Mouse (Mus musculus) hindbrain, embryonic 13.5 days (tissue): ENCODE measurements around the gene Gdf5. TPM values are rescaled to one million over a fixed set of nuclear protein-coding genes. Genes with fewer than 3 reads are reported as not detected.

Source experiments
- ATAC-seq: fragments of 200-750 bp; cut with Nextera tagmentation; 2 replicates; pipeline ENCODE4 v1.8.0; 2017; ENCODE audit warnings: moderate TSS enrichment; ENCODE audit not compliant: low FRiP score
- H3K27ac ChIP-seq: fragments of 300-500 bp; sonication (generic); 2 replicates; pipeline ENCODE4 v1.5.1; 2015; ENCODE audit warnings: inconsistent platforms, mild to moderate bottlenecking, moderate library complexity
- H3K27me3 ChIP-seq: fragments of 300-500 bp; sonication (generic); 2 replicates; pipeline ENCODE4 v1.6.1; 2015; ENCODE audit warnings: mild to moderate bottlenecking, inconsistent platforms
- H3K36me3 ChIP-seq: fragments of 300-500 bp; sonication (generic); 2 replicates; pipeline ENCODE4 v1.6.1; 2015; ENCODE audit warnings: mild to moderate bottlenecking, inconsistent platforms
- H3K4me1 ChIP-seq: fragments of 300-500 bp; sonication (generic); replicated peaks from 2 replicates; pipeline ENCODE4 v1.6.1; 2015; ENCODE audit warnings: inconsistent platforms
- H3K4me2 ChIP-seq: fragments of 300-500 bp; sonication (generic); 2 replicates; pipeline ENCODE4 v1.6.1; 2015; ENCODE audit warnings: inconsistent platforms, mild to moderate bottlenecking, moderate library complexity
- H3K4me3 ChIP-seq: fragments of 300-500 bp; sonication (generic); 2 replicates; pipeline ENCODE4 v1.5.1; 2015; ENCODE audit warnings: mild to moderate bottlenecking, inconsistent platforms
- H3K9ac ChIP-seq: fragments of 300-500 bp; sonication (generic); 2 replicates; pipeline ENCODE4 v1.6.1; 2015; ENCODE audit warnings: mild to moderate bottlenecking, inconsistent platforms
- H3K9me3 ChIP-seq: fragments of 300-500 bp; sonication (generic); 2 replicates; pipeline ENCODE4 v1.6.1; 2016; ENCODE audit warnings: inconsistent platforms
- WGBS: fragments of 180-500 bp; shearing (Covaris S2); methylation state at CpG from one replicate; pipeline ENCODE4 v1.1.7; 2015; 5-methylcytosine and 5-hydroxymethylcytosine counted together
- polyA plus RNA-seq: library from polyadenylated mRNA; unstranded; fragments of >200 nt; fragmentation: Nextera tagmentation; extraction: Ambion mirVana; gene quantifications from 2 replicates; pipeline ENCODE4 v1.2.1, GENCODE M21; 2015

Gene Gdf5
- polyA plus RNA-seq: 2.0 and 3.6 TPM in 2 replicates

GRCm38 (mm10) chr2:155945124-155945523 is at the start of gene Gdf5:
Gene Gdf5, minus strand, starts transcription at chr2:155945367.
- Histone ChIP-seq H3K4me2 (peak within 1 kb of the TSS; percentile 9; the same call in 1 of the 2 replicates), H3K4me1 (peaks cover 50% of the 10 kb centered on the region), H3K36me3 (no peaks in the 10 kb centered on the region), H3K27me3 (peaks cover 6% of the 10 kb centered on the region; the same call in 1 of the 2 replicates), H3K27ac (peak within 1 kb of the TSS; percentile 40), H3K9ac (peak within 1 kb of the TSS; percentile 20; the same call in 1 of the 2 replicates), H3K9me3 (no peaks in the 10 kb centered on the region), H3K4me3 (no peak within 1 kb of the TSS; the same call in 1 of the 2 replicates)
- WGBS: 52% methylated on average over 13 of the region's 13 CpGs
- no peak for ATAC-seq

DNA sequence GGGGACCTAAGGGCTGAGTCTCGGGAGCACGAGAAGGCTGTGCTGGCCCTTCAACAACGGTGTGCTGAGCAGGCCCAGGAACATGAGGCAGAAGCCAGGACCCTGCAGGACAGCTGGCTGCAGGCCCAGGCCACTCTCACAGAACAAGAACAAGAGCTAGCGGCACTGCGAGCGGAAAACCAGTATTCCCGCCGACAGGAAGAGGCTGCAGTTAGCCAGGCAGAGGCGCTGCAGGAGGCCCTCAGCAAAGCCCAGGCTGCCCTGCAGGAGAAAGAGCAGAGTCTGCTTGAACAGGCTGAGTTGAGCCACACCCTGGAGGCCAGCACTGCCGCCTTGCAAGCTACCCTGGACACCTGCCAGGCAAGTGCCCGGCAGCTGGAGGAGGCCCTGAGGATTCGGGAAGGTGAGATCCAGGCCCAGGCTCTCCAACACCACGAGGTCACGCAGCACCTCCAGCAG is 46.7 kb upstream of the Gdf5 start:
- Histone ChIP-seq H3K36me3 (peaks cover 99% of the 10 kb centered on the region), H3K9me3 (no peaks in the 10 kb centered on the region), H3K4me2 (no peak overlapping the region), H3K27me3 (no peaks in the 10 kb centered on the region), H3K4me3 (no peak overlapping the region), H3K9ac (no peak overlapping the region; the same call in 1 of the 2 replicates), H3K27ac (no peak overlapping the region), H3K4me1 (no peaks in the 10 kb centered on the region)
- WGBS: 78% methylated on average over 14 of the region's 14 CpGs
- ATAC-seq: no peak

GRCm38 (mm10) chr2:155991151-155991550 is 46.0 kb upstream of the Gdf5 start:
- H3K27ac ChIP-seq: no peak overlapping the region
- H3K4me3 ChIP-seq: no peak overlapping the region
- H3K4me1 ChIP-seq: no peaks in the 10 kb centered on the region
- peaks cover 99% of the 10 kb centered on the region for H3K36me3 ChIP-seq
- H3K27me3 ChIP-seq: no peaks in the 10 kb centered on the region
- H3K4me2 ChIP-seq: no peak overlapping the region
- 97% methylated on average over 10 of the region's 10 CpGs for WGBS
- no peaks in the 10 kb centered on the region for H3K9me3 ChIP-seq
- no peak for ATAC-seq
- peak overlapping the region; percentile 35; the same call in 1 of the 2 replicates for H3K9ac ChIP-seq

- Histone ChIP-seq H3K9ac (no peak overlapping the region), H3K36me3 (peaks cover 99% of the 10 kb centered on the region), H3K4me3 (no peak overlapping the region), H3K9me3 (no peaks in the 10 kb centered on the region), H3K4me2 (no peak overlapping the region), H3K27ac (no peak overlapping the region), H3K27me3 (no peaks in the 10 kb centered on the region), H3K4me1 (no peaks in the 10 kb centered on the region)
- WGBS: 83% methylated on average over 4 of the region's 4 CpGs
- no peak for ATAC-seq
Measured at GRCm38 (mm10) chr2:155989085-155989484, 43.9 kb upstream of the Gdf5 start.

DNA sequence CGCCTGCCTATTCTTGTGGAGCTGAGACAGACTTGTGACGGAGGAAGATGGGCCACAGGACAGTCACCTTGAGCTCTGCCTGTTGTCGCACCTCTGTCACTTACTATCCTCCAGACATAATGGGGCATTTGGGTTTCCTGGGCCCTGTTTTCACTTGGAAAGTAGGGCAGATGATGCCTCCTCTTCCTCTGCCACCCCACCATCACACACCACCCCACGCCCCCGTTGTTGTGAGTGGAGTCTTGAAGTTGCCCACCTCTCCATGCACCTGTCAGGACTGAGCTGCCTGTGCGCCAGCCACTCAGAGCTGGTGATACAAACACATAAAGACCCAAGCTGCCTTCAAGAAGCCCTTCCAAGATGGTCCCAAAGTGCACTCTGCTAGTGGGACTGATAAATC is 42.0 kb upstream of the Gdf5 start:
- H3K9me3 ChIP-seq: no peaks in the 10 kb centered on the region
- peaks cover 99% of the 10 kb centered on the region for H3K36me3 ChIP-seq
- no peak overlapping the region for H3K4me2 ChIP-seq
- no peak overlapping the region for H3K4me3 ChIP-seq
- H3K27ac ChIP-seq: no peak overlapping the region
- WGBS: 99% methylated on average over 6 of the region's 6 CpGs
- no peaks in the 10 kb centered on the region for H3K4me1 ChIP-seq
- no peaks in the 10 kb centered on the region for H3K27me3 ChIP-seq
- no peak overlapping the region for H3K9ac ChIP-seq
- ATAC-seq: no peak

GRCm38 (mm10) chr2:155985776-155986175 is 40.6 kb upstream of the Gdf5 start:
- no peaks in the 10 kb centered on the region for H3K27me3 ChIP-seq

DNA sequence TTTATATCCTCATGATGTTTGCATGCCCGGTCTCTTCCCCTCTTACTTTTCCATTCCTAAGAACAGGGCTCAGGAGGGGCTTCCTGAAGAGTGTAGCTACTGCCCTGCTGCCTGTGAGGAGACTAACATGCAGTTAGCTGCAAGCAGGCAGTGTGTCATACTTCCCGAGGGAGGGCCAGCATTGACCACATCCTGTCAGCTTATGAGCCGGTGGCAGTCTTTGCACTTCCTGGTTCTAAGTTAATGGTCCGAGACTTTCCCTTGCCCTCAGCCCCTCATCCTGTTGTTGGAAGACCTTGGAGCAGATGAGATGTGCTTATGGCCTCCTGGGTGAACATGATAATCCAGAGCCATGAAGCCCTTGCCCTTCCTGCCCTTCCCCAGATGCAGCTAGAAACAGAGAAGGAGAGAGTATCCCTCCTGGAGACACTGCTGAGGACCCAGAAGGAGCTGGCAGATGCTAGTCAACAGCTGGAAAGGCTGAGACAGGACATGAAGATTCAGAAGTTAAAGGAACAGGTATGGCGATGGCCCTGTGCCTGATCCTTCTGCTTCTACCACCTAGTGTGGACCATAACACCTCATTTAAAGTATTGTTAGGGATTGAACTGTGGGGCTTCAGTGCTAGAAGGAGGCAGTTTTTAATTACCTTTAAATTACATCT is 34.3 kb upstream of the Gdf5 start:
- Histone ChIP-seq H3K27ac (no peak overlapping the region), H3K9ac (no peak overlapping the region), H3K4me3 (no peak overlapping the region), H3K4me2 (no peak overlapping the region), H3K36me3 (peaks cover 92% of the 10 kb centered on the region), H3K9me3 (no peaks in the 10 kb centered on the region), H3K27me3 (no peaks in the 10 kb centered on the region), H3K4me1 (no peaks in the 10 kb centered on the region)
- ATAC-seq: no peak
- 88% methylated on average over 5 of the region's 5 CpGs for WGBS

More at GRCm38 (mm10) chr2:155985776-155986175, 40.6 kb upstream of the Gdf5 start:
- Histone ChIP-seq H3K4me3 (no peak overlapping the region), H3K4me1 (no peaks in the 10 kb centered on the region), H3K4me2 (no peak overlapping the region), H3K27ac (no peak overlapping the region), H3K36me3 (peaks cover 97% of the 10 kb centered on the region), H3K9ac (no peak overlapping the region; the same call in 1 of the 2 replicates), H3K9me3 (no peaks in the 10 kb centered on the region)
- WGBS: 94% methylated on average over 7 of the region's 7 CpGs
- ATAC-seq: no peak

- Histone ChIP-seq H3K36me3 (peaks cover 88% of the 10 kb centered on the region), H3K4me1 (no peaks in the 10 kb centered on the region), H3K27me3 (no peaks in the 10 kb centered on the region), H3K4me2 (no peak overlapping the region), H3K9ac (no peak overlapping the region), H3K4me3 (no peak overlapping the region), H3K9me3 (no peaks in the 10 kb centered on the region), H3K27ac (no peak overlapping the region)
- 81% methylated on average over 14 of the region's 14 CpGs for WGBS
- ATAC-seq: no peak
Measured at GRCm38 (mm10) chr2:155974087-155974731, 29.0 kb upstream of the Gdf5 start.

- H3K9ac ChIP-seq: no peak overlapping the region
- H3K9me3 ChIP-seq: no peaks in the 10 kb centered on the region
- H3K27ac ChIP-seq: no peak overlapping the region
- WGBS: 92% methylated on average over 6 of the region's 6 CpGs
- no peak overlapping the region for H3K4me3 ChIP-seq
- H3K27me3 ChIP-seq: no peaks in the 10 kb centered on the region
- H3K4me1 ChIP-seq: no peaks in the 10 kb centered on the region
- H3K36me3 ChIP-seq: peaks cover 91% of the 10 kb centered on the region
- no peak for ATAC-seq
- H3K4me2 ChIP-seq: no peak overlapping the region
Measured at GRCm38 (mm10) chr2:155973348-155973747, 28.2 kb upstream of the Gdf5 start.

DNA sequence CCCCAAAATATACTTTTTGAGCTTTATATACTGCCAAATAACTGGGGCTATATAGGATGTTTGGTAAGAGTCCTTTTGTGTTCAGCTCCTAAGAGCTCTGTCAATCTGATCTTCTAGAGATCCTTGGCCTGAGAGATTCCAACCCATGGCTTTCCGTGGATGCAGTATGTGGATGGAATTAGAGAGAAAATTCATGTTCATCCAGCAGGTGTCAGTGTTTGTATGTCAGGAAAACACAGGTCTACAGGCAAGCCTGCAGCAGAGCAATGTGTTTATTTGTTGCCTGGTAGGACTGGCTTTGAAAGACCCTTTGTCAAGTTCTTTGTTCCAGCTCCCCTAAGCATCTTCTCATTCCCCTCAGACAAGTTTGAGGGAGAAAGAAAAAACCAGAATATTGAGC is 17.8 kb upstream of the Gdf5 start:
- Histone ChIP-seq H3K4me2 (no peak overlapping the region), H3K9me3 (no peaks in the 10 kb centered on the region), H3K4me1 (peaks cover 12% of the 10 kb centered on the region), H3K9ac (no peak overlapping the region), H3K27ac (peak overlapping the region; percentile 60; the same call in 1 of the 2 replicates), H3K27me3 (no peaks in the 10 kb centered on the region), H3K4me3 (no peak overlapping the region), H3K36me3 (peaks cover 53% of the 10 kb centered on the region)
- WGBS: 28% methylated on average over 1 of the region's 1 CpGs
- ATAC-seq: no peak

- Histone ChIP-seq H3K4me1 (peaks cover 21% of the 10 kb centered on the region), H3K36me3 (peaks cover 41% of the 10 kb centered on the region), H3K27me3 (no peaks in the 10 kb centered on the region), H3K27ac (peak overlapping the region; percentile 35; the same call in 1 of the 2 replicates), H3K9ac (peak overlapping the region; percentile 56; the same call in 1 of the 2 replicates), H3K4me3 (no peak overlapping the region), H3K9me3 (no peaks in the 10 kb centered on the region), H3K4me2 (no peak overlapping the region)
- ATAC-seq: no peak
- 70% methylated on average over 10 of the region's 10 CpGs for WGBS
Measured at GRCm38 (mm10) chr2:155961862-155962261, 16.7 kb upstream of the Gdf5 start.

- H3K27ac ChIP-seq: no peak overlapping the region
- H3K4me2 ChIP-seq: no peak overlapping the region
- no peak for ATAC-seq
- H3K27me3 ChIP-seq: no peaks in the 10 kb centered on the region
- no peak overlapping the region for H3K9ac ChIP-seq
- peaks cover 25% of the 10 kb centered on the region for H3K36me3 ChIP-seq
- 90% methylated on average over 5 of the region's 5 CpGs for WGBS
- H3K4me3 ChIP-seq: no peak overlapping the region
- no peaks in the 10 kb centered on the region for H3K9me3 ChIP-seq
- peaks cover 22% of the 10 kb centered on the region for H3K4me1 ChIP-seq
Measured at GRCm38 (mm10) chr2:155959981-155960380, 14.8 kb upstream of the Gdf5 start.
